Mouse (Mus musculus): Measurements from ENCODE around the gene Rere.

DNA sequence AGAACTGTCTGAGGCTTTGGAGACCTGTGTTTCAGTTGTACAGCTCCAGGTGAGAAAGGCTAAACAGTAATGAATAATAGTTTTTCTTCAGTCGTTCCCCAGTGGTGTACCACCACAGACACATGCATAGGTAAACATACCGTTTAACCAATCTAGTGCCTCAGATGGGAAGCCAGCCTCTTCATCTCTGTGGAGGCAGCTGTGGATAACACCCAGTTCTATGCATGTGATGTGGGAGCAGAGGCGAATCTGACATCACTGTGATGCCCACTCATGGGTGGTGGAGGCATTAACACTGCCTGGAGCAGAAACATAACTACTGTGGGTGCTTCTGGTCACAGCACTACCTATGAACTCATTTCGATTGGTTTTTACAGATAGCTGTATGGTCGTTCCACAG lies 314.5 kb downstream of the Rere start:
- TF ChIP-seq CTCF (IDR thresholded peaks at IDR 0.05; ENCODE audit: low read depth) (no peak), EP300 (optimal IDR thresholded peaks at IDR 0.05) (no peak)
